Mouse (Mus musculus): ENCODE measurements around the gene Klhl10. TPM values are rescaled to one million over a fixed set of nuclear protein-coding genes. Genes with fewer than 3 reads are reported as not detected.

The Klhl10 gene
- polyA plus RNA-seq, 1 experiment from 2014 or later: 0.84 TPM

DNA sequence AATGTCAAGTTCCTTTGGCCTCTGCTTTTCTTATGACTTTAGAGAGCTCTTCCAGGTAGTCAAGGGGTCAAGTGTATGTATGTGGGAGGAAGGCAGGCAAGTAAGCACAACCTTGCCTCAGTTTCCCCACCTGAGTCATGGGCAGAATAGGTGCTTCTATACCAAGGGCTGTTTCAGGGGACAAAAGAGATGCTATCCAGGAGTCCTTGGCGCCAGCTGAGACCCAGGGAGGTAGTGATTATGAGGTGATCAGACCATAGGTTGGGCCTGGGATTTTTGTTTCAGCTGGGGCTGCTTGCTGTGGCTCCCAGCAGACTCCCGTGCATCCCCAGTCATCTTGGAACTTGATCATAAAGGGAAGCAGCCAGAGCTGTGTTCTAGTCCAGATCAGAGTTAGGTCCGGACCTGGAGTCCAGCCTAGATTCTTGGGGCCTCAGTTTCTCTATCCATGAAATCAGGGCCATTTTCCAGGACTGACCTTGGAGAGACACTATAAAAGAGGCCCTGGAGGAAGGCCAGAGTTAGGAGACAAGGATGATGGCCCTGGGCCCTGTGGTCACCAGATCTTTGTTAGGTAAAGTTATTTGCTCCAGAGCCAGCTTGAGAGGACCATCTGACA, 37.2 kb upstream of the Klhl10 start:
- no peak overlapping the region for H3K4me2 ChIP-seq (ENCODE audit: low read depth, low read length)
- H3K9ac ChIP-seq (ENCODE audit: low read depth, low read length): no peak overlapping the region
- whole genome bisulfite sequencing: 86% methylated on average over 3 of the region's 3 CpGs
- no peaks in the 10 kb centered on the region for H3K27me3 ChIP-seq (replicated peaks; ENCODE audit: control insufficient read depth, insufficient read depth, low read length)
- H3K27ac ChIP-seq (replicated peaks; ENCODE audit: low read depth, low read length): no peak overlapping the region
- no peak overlapping the region for H3K4me3 ChIP-seq (ENCODE audit: low read depth, low read length)
- H3K36me3 ChIP-seq (ENCODE audit: control insufficient read depth, insufficient read depth, low read length): peaks cover 18% of the 10 kb centered on the region; the same call in 1 of the 2 replicates
- H3K9me3 ChIP-seq (ENCODE audit: control insufficient read depth, low read length): no peaks in the 10 kb centered on the region
- DNase-seq (ENCODE audit: low spot score): no peak
- ATAC-seq (ENCODE audit: low read depth): no peak
- no peaks in the 10 kb centered on the region for H3K4me1 ChIP-seq (ENCODE audit: control insufficient read depth, insufficient read depth, low read length)

DNA sequence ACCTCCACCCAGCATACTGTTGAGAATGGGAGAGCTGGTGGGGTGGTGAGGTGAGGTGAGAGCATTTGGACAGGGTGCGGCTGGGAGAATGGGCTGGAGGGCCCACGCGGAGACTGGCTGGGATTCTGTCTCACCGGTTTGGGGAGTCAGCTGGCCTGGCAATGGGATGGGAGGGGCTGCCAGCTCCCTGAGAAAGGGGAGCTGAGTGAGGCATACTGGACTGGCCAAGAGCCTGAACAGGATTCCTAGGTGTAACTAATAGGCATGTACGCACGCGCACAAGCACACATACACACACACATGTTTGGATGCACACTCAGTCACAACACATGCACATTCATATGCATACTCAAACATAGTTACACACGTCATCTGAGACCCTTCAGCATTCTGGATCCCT, 35.4 kb upstream of the Klhl10 start:
- ATAC-seq (ENCODE audit: low read depth) (no peak), DNase-seq (ENCODE audit: low spot score) (peak; percentile 40)
- 60% methylated on average over 5 of the region's 8 CpGs for WGBS
- peaks cover 34% of the 10 kb centered on the region for H3K36me3 ChIP-seq (ENCODE audit: control insufficient read depth, insufficient read depth, low read length)
- no peak overlapping the region for H3K9ac ChIP-seq (ENCODE audit: low read depth, low read length)
- no peaks in the 10 kb centered on the region for H3K9me3 ChIP-seq (ENCODE audit: control insufficient read depth, low read length)
- H3K4me1 ChIP-seq (ENCODE audit: control insufficient read depth, insufficient read depth, low read length): no peaks in the 10 kb centered on the region; the same call in 1 of the 2 replicates
- H3K27me3 ChIP-seq (replicated peaks; ENCODE audit: control insufficient read depth, insufficient read depth, low read length): no peaks in the 10 kb centered on the region
- H3K27ac ChIP-seq (replicated peaks; ENCODE audit: low read depth, low read length): no peak overlapping the region
- no peak overlapping the region for H3K4me2 ChIP-seq (ENCODE audit: low read depth, low read length)
- no peak overlapping the region for H3K4me3 ChIP-seq (ENCODE audit: low read depth, low read length)

- DNase-seq (ENCODE audit: low spot score): no peak
- Histone ChIP-seq H3K9ac (ENCODE audit: low read depth, low read length) (no peak overlapping the region), H3K4me1 (ENCODE audit: control insufficient read depth, insufficient read depth, low read length) (peaks cover 6% of the 10 kb centered on the region), H3K4me2 (ENCODE audit: low read depth, low read length) (no peak overlapping the region), H3K36me3 (ENCODE audit: control insufficient read depth, insufficient read depth, low read length) (peaks cover 40% of the 10 kb centered on the region), H3K27me3 (replicated peaks; ENCODE audit: control insufficient read depth, insufficient read depth, low read length) (no peaks in the 10 kb centered on the region), H3K9me3 (ENCODE audit: control insufficient read depth, low read length) (no peaks in the 10 kb centered on the region), H3K27ac (replicated peaks; ENCODE audit: low read depth, low read length) (no peak overlapping the region), H3K4me3 (ENCODE audit: low read depth, low read length) (no peak overlapping the region)
- WGBS: 83% methylated on average over 5 of the region's 5 CpGs
- no peak for ATAC-seq (ENCODE audit: low read depth)
These were observed 34.6 kb upstream of the Klhl10 start for GRCm38 (mm10) chr11:100406995-100407705.

DNA sequence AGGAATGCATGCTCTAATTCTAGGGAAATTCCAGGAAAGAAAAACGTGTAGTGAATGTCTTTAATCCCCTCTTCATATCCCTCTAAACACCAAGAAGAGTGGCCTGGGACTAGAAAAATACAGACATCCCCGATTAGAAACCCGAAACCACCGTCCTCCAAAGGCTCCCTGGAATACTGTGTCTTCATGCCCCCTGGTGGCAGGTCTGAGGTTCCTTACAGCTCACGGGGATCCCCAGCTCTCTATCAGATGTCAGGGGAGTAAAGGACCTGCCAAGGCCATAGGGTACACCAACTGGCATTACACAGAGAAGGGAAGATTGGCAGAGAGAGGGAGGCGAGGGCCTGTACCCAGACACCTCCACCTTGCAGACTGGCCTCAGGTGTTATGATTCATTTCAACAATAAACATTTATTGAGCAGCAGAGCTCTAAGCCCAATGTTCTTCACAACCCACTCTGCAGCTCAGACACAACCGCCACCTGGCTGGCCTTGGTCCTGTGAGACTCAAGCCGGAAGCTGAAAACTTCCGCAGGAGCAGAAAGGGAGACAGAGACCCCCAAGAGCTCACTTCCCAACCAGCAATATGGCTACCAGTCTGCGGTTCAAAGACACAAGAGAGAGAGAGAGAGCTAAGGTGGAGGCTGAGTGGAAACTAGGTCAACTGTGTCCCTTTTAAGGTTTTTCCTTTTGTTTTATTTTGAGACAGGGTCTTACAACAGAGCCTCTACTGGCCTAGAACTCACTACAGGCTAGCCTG, 33.5 kb upstream of the Klhl10 start:
- WGBS: 39% methylated on average over 10 of the region's 10 CpGs
- H3K36me3 ChIP-seq (ENCODE audit: control insufficient read depth, insufficient read depth, low read length): peaks cover 40% of the 10 kb centered on the region
- H3K4me2 ChIP-seq (ENCODE audit: low read depth, low read length): no peak overlapping the region
- peak; percentile 86 for DNase-seq (ENCODE audit: low spot score)
- peak; percentile 79 for ATAC-seq (ENCODE audit: low read depth)
- H3K9ac ChIP-seq (ENCODE audit: low read depth, low read length): no peak overlapping the region
- H3K4me3 ChIP-seq (ENCODE audit: low read depth, low read length): no peak overlapping the region
- H3K9me3 ChIP-seq (ENCODE audit: control insufficient read depth, low read length): no peaks in the 10 kb centered on the region
- peaks cover 17% of the 10 kb centered on the region for H3K4me1 ChIP-seq (ENCODE audit: control insufficient read depth, insufficient read depth, low read length)
- no peak overlapping the region for H3K27ac ChIP-seq (replicated peaks; ENCODE audit: low read depth, low read length)
- H3K27me3 ChIP-seq (replicated peaks; ENCODE audit: control insufficient read depth, insufficient read depth, low read length): no peaks in the 10 kb centered on the region

DNA sequence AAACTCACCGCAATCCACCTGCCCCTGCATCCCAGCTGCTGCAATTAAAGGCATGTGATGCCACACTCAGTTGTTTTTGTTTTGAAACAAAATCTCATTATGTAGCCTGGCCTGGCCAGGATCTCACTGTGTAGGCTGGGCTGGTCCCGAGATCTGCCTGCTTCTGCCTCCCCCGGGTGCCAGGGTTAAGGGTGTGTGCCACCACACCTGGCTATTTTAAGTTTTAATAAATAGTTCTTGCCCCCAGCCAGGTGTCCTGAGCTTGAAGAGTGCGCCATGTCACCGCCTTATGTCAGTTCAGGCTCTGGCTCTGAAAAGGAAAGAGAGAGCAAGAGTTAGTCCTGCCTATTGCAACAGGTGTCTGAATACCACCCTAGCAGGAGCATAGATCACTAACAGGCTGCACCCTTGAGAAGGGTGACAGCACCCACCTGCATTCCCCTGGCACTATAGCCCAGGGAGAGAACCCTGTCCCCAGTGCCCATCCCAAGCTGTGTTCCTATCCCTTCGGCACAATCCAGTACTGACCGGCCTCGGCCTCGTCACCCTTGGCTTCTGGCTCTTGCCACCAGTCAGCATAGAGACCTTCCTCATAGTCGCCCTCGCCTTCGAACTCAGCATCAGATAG, 32.8 kb upstream of the Klhl10 start:
- H3K4me1 ChIP-seq (ENCODE audit: control insufficient read depth, insufficient read depth, low read length): peaks cover 21% of the 10 kb centered on the region
- no peak overlapping the region for H3K4me3 ChIP-seq (ENCODE audit: low read depth, low read length)
- 89% methylated on average over 12 of the region's 12 CpGs for WGBS
- no peak overlapping the region for H3K4me2 ChIP-seq (ENCODE audit: low read depth, low read length)
- H3K9ac ChIP-seq (ENCODE audit: low read depth, low read length): no peak overlapping the region
- no peaks in the 10 kb centered on the region for H3K27me3 ChIP-seq (replicated peaks; ENCODE audit: control insufficient read depth, insufficient read depth, low read length)
- ATAC-seq (ENCODE audit: low read depth) (no peak), DNase-seq (ENCODE audit: low spot score) (no peak)
- H3K9me3 ChIP-seq (ENCODE audit: control insufficient read depth, low read length): no peaks in the 10 kb centered on the region
- H3K27ac ChIP-seq (replicated peaks; ENCODE audit: low read depth, low read length): no peak overlapping the region
- H3K36me3 ChIP-seq (ENCODE audit: control insufficient read depth, insufficient read depth, low read length): peaks cover 40% of the 10 kb centered on the region

GRCm38 (mm10) chr11:100409686-100410085, 32.0 kb upstream of the Klhl10 start:
- H3K36me3 ChIP-seq (ENCODE audit: control insufficient read depth, insufficient read depth, low read length): peaks cover 40% of the 10 kb centered on the region
- no peak for DNase-seq (ENCODE audit: low spot score)
- ATAC-seq (ENCODE audit: low read depth): no peak
- H3K4me2 ChIP-seq (ENCODE audit: low read depth, low read length): no peak overlapping the region
- no peaks in the 10 kb centered on the region for H3K9me3 ChIP-seq (ENCODE audit: control insufficient read depth, low read length)
- H3K4me1 ChIP-seq (ENCODE audit: control insufficient read depth, insufficient read depth, low read length): peaks cover 21% of the 10 kb centered on the region
- H3K9ac ChIP-seq (ENCODE audit: low read depth, low read length): 0 out of 2 replicates have a peak overlapping the region, but pooled peaks have one; percentile 34
- WGBS: 74% methylated on average over 3 of the region's 3 CpGs
- H3K27me3 ChIP-seq (replicated peaks; ENCODE audit: control insufficient read depth, insufficient read depth, low read length): no peaks in the 10 kb centered on the region
- no peak overlapping the region for H3K27ac ChIP-seq (replicated peaks; ENCODE audit: low read depth, low read length)
- H3K4me3 ChIP-seq (ENCODE audit: low read depth, low read length): no peak overlapping the region

DNA sequence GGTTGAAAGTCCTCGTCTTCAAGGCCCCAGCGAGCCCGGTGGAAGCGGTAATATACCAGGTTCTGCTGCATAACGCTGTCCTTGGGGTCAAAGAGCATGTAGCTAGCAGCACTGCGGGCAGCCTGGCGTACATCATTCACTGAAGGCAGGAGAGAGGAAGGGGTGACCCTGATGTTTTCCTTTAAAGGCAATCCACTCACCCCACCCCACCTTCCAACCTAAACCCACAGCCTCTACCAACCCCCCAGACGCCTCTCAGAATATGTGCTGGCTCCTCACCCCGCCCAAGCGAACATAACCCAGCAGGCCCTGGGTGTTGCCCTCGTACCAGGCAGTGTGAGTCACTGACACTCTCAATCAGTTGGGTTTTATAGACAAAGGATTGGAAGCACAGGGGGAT, 30.0 kb upstream of the Klhl10 start:
- no peak for ATAC-seq (ENCODE audit: low read depth)
- Histone ChIP-seq H3K27me3 (replicated peaks; ENCODE audit: control insufficient read depth, insufficient read depth, low read length) (no peaks in the 10 kb centered on the region), H3K27ac (replicated peaks; ENCODE audit: low read depth, low read length) (peak overlapping the region; percentile 21; the same call in 1 of the 2 replicates), H3K36me3 (ENCODE audit: control insufficient read depth, insufficient read depth, low read length) (peaks cover 40% of the 10 kb centered on the region), H3K4me3 (ENCODE audit: low read depth, low read length) (peak overlapping the region; percentile 13; the same call in 1 of the 2 replicates), H3K4me1 (ENCODE audit: control insufficient read depth, insufficient read depth, low read length) (peaks cover 25% of the 10 kb centered on the region), H3K9me3 (ENCODE audit: control insufficient read depth, low read length) (no peaks in the 10 kb centered on the region), H3K9ac (ENCODE audit: low read depth, low read length) (peak overlapping the region; percentile 89; the same call in 1 of the 2 replicates), H3K4me2 (ENCODE audit: low read depth, low read length) (peak overlapping the region; percentile 64)
- 74% methylated on average over 11 of the region's 11 CpGs for WGBS
- no peak for DNase-seq (ENCODE audit: low spot score)

DNA sequence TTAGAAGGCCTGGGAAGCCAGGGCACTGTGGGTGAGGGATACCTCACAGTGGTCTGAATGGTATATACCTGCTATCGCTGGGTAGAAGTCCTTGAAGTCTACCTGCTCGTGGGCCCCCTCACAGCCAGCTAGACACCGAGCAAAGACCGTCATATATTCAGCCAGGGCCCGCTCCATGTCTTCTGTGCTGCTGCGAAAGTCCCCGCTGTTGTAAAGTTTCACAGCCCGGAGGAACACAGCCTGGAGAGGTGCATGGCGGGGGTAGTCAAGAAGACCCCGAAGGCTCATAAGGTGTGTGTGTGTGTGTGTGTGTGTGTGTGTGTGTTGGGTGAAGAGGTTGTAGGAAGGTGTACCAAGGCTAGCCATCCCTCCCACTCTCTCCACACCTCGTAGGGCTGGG, 28.2 kb upstream of the Klhl10 start:
- Histone ChIP-seq H3K27ac (replicated peaks; ENCODE audit: low read depth, low read length) (peak overlapping the region; percentile 93; the same call in 1 of the 2 replicates), H3K36me3 (ENCODE audit: control insufficient read depth, insufficient read depth, low read length) (peaks cover 32% of the 10 kb centered on the region), H3K9ac (ENCODE audit: low read depth, low read length) (peak overlapping the region; percentile 89), H3K4me3 (ENCODE audit: low read depth, low read length) (peak overlapping the region; percentile 76), H3K9me3 (ENCODE audit: control insufficient read depth, low read length) (no peaks in the 10 kb centered on the region), H3K27me3 (replicated peaks; ENCODE audit: control insufficient read depth, insufficient read depth, low read length) (no peaks in the 10 kb centered on the region), H3K4me2 (ENCODE audit: low read depth, low read length) (peak overlapping the region; percentile 64), H3K4me1 (ENCODE audit: control insufficient read depth, insufficient read depth, low read length) (peaks cover 32% of the 10 kb centered on the region)
- 61% methylated on average over 11 of the region's 11 CpGs for whole genome bisulfite sequencing
- ATAC-seq (ENCODE audit: low read depth) (no peak), DNase-seq (ENCODE audit: low spot score) (no peak)
